Mouse (Mus musculus) cerebellum, postnatal 14 days (tissue): ENCODE results near the gene Mal.

Experiments used
- DNase-seq, 2 experiments: peaks; one replicate each; pipeline ENCODE4 v3.0.0; 2021; ENCODE audit warnings: mixed read lengths in 2 of 2

The Mal gene

DNA sequence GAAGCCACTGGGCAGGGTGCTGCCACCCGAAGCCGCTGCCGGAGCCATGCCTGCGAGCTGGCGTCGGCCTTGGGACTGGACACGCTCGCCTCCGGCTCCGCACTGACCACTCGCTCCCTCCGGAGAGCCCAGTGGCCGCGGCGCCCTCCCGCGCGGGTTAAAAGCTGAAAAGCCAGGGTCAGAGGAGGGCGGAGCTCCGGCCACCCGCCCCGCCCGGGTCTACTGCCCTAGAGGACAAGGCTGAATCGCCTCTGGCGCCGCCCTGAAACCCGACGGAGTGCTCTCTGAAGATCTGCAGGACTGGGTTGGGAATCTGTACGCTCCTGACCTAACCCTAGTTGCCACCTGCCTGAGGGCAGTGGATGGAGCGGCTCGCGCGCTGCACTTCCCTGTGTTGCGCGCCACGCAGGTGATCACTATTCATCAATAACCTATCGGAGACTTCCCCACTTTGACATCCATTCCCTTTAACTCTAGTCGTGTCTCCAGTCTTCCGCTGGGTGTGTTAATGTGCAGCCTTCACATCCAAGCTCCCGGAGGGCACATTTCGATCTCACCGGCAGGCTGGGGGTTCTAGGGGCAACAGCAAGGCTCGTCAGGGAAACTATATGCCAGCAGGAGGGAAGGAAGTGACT lies at the start of gene Mal:
Mal (minus strand) TSS at position 610 of the 635 bp plus-strand sequence.
- peak; percentile 32 to 33 for DNase-seq

DNA sequence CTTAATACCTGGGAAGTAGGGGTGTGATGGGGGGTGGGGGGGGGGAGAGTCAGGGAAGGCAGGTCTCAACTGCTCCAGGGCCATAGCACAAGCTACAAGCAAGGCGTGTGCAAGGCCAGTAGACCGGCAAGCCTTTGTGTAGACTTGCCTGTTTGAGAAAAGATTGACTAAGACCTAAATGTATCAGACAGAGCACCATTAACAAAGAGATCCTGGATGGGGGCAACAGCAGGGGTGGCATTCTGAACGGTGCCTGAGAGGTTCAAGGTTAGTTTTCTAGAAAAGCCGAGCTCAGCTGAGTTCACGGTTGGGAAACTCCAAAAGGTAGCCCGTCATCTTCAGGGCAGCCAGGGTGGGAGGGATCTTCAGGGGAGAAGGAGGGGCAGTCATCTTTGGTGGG lies 48.8 kb upstream of the Mal start:
- DNase-seq, result no peak

DNA sequence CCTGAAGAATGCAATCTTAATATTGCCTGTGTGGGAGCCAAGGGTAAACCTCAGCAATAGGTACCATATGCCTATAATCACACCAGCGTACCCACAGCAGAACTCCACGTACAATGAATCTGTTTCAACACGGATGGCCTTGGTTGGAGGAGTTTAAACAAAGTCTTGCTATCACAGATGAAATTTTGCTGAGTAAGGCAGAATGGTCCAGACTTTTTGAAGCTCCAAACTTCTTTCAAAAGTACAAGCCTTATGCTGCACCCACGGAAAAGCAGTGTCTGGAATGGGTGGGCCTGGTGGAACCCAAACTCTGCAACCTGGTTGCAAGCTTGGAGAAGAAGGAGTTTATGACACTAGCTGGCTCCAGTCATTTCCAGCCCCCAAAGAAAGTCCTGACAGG lies 32.7 kb upstream of the Mal start:
- no peak for DNase-seq

DNA sequence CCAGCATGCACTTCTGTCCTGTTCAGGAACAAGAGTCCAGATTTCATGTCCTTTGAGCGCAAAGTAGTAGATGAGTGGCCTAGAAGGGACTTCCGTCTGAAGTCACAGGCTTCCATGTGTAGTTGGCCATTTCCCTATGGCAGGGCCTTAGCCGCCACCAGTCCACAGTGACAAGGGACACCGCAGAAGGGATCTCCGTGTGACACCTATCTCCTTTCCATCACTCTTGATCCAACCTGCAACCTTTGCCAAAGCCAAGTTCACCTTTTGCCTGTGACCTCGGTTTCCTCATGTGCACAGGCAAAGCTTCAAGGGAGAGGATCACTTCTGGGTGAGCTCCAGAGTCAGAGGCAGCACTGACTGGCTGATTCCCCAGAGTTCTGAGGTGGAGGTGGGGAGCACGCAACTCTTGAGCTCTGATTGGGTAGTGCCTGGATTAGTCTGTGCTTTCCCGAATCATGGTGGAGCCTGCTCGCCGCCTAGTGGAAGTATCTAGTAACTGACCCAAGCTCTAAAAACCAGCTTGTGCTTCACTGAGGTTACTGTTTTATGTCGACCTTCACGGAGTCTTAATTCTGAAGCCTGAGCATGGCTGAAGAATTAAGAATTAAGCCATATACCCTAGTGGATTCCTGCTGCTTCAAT lies 27.3 kb upstream of the Mal start:
- DNase-seq, result peak; percentile 79 to 84

DNA sequence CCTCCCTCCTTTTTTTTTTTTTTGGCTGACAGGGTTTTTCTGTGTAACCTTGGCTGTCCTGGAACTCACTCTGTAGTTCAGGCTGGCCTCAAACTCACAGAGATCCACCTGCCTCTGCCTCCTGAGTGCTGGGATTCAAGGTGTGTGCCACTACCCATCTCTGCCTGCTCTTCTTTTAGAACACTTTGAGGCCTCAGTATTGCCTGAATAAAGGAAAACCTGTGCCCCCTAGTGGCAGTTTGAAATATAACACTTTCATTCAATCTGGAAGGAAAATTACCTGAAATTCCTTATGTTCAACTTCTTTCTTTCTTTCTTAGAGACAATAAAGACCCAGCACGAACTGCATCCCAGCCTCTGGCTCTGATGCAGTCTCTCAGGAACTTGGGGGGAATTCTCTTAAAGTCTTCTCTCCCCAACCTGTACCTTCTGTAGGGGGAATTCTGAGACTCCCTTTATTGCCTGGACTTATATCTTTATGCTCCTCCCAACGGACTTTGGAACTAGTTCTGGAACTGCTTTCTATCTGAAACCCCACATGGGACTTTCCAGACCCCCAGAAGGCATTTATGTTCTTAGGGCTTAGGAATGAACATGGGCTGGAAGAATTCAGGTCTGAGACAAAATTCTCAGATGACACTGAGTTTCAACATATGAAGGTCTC lies 11.5 kb upstream of the Mal start:
- peak; percentile 65 for DNase-seq

DNA sequence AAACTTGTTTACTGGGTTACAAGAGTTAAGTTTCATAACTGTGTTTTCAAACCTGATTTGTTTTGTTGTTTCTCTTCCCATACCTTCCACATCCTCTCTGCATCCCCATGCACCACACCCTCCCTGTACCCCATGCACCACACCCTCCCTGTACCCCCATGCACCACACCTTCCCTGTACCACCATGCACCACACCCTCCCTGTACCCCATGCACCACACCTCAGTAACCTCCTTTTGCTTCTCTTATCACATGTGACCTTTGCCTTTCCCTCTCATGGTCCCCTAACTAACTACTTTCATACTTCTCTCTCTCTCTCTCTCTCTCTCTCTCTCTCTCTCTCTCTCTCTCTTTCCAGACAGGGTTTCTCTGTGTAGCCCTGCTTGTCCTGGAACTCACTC lies 10.5 kb upstream of the Mal start:
- no peak for DNase-seq

DNA sequence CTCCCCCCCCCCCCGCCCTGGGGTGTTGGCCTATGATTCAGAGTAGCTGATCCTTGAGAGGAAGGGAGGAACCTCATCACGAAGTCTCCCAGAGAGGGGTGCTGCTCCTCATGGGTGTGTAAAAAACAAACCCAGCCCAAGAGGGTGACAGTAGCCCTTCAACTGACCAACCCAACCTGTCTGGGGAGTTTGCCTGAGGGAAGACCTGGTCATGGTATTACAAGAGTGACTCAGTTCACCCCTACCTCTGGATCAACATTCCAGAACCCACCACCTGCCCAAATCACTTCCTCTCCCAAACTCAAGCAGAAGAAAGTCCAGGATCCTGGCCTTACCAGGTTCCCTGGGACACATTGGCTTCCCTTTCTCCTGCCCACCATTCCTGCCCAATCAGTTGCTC lies 6.2 kb upstream of the Mal start:
- no peak for DNase-seq

DNA sequence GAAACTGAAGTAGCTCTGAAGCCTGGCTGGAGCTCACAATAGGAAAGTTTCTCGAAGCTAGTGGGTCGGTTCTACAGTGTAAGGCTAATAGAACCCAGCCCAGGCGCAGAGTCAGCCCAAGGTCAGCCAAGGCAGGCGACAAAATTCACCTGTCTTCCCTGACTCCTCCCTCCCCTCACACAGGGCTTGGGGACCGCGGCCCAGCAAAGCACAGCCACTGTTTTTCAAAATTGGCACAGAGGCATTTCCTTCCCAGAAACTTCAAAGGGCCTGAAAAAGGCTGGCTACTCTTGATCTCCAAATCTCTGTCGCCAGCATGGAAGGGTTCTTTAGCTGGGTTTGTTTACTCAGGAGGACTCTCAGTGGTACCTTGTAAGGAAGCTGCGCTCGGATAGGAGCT lies 1.1 kb downstream of the Mal start:
- no peak for DNase-seq

DNA sequence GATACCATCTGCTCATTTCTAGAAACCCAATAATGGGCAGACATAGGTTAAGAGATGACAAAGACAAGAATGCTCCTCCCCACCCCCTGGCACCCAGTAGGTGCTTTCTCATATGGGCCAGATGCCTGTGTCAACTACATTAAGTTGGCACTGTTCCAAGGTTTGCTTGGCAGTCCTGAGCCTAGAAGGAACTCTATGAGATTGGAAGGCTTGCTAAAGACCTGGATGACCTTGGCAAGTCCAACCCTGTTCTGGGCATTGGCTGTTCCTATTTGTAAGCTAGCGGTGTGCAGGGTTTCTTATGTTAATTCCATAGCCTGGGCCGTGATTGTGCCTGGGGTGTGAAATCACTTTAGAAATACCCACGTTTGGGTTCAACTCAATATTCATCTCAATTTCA lies 1.7 kb downstream of the Mal start:
- no peak for DNase-seq

DNA sequence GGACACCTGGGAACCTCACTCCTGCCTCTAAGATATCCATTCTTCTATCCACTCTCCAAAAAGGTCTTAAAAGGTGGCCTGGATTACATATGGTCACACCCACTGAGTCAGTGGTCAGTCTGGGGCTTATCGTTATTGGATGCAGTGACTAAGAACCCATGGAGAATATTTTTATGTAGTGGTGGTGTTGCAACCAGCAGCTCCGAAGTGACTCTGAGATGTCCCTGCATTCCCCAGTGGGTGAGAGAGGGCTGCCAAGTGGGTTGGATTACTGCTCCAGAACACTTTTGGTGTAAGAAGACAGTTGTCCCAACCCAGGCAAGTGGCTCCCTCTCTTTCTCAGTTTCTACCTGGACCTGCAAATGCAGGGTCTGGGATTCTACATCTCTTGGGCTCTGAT lies 3.7 kb downstream of the Mal start:
- DNase-seq, result no peak

DNA sequence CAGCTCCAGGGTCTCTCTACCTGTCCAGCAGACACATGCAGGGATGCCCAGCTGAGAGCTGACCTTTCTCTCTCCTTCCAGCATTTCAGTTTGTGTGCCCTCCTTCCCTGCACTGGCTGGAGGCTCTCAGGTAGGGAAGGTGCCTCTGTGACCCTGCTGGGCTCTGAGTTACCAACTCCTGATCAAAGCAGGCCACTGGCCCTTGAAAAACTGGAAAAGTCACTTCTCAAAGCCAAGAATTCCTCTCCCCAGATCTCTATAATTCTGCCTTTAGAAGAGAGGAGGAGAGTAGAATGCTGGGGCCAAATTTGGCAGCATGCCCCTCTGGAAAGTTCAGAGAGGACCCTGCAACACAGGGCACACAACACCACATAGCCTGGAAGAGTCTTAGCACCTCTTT lies 4.2 kb downstream of the Mal start:
- DNase-seq, result no peak

DNA sequence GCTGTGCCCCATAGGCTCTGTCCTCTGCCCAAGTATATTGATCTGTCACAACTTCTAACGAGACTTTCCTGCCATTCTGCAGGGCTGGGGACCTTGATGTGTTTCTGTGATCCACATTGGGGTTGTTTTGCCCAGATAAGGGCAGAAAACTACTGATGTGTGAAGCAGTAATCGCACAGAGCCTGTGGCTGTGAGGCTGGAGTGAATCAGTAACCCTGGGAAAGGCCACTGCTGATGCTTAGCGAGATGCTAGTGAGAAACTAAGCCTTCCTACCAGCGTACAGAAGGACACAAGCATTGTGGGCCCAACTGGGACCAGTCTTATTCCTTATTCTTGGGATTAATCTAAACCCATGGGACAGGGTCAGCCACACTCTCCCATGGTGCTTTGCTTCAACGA lies 4.9 kb downstream of the Mal start:
- no peak for DNase-seq

DNA sequence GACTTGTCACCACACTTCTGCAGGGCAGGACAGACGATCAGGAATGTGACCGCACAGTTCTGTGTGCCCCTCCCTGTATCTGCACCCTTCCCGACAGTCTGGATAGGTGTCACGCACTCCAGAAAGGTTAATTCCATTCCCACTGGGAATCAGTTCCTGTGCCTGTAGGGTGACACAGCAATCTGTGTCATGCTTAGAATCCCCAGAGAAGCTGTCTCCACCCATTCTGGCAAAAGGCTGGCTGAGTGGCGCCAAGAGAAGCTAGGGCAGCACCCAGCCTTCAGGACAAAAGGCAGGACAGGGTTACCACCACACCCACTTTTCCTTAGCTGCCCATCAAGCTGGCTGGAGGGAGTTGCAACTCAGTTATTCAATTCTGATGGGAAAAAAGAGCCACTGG lies 6.6 kb downstream of the Mal start:
- no peak for DNase-seq

DNA sequence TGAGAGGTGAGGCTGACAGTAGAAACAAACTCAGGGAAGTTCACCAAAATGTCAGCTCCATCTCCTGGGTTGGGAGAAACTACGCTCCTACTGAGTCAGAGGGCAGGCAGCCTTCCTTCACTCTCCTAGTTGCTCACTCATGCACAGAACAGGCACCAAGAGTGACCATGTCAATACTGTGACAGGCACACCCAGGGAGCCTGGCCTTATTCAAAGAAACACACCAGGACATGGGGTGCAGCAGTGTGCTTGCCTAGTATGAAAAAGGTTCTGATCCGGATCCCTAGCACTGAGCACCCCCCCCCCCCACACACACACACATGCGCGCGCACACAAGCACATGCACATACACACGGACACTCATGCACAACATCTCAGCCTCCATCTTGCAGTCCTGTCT lies 8.3 kb downstream of the Mal start:
- DNase-seq, result no peak

DNA sequence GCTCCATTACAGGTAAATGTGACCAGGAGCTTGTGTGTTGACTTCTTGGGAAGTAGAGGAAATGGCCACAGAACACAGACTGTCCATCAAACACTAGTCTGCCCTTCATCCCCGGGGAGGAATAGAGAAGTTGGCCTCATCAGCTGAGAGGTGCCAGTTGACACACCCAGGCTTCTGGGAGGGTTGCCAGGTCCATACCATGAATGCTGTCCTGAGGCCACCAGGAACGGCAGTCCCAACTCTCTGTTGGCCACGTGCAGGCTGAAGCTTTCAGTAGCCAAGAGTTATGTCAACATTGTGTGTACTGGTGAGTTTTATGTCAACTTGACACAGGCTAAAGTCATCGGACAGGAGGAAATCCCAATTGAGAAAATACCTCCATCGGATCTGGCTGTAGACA lies 9.6 kb downstream of the Mal start:
- peak in 1 of 2 experiments; percentile 12 for DNase-seq

DNA sequence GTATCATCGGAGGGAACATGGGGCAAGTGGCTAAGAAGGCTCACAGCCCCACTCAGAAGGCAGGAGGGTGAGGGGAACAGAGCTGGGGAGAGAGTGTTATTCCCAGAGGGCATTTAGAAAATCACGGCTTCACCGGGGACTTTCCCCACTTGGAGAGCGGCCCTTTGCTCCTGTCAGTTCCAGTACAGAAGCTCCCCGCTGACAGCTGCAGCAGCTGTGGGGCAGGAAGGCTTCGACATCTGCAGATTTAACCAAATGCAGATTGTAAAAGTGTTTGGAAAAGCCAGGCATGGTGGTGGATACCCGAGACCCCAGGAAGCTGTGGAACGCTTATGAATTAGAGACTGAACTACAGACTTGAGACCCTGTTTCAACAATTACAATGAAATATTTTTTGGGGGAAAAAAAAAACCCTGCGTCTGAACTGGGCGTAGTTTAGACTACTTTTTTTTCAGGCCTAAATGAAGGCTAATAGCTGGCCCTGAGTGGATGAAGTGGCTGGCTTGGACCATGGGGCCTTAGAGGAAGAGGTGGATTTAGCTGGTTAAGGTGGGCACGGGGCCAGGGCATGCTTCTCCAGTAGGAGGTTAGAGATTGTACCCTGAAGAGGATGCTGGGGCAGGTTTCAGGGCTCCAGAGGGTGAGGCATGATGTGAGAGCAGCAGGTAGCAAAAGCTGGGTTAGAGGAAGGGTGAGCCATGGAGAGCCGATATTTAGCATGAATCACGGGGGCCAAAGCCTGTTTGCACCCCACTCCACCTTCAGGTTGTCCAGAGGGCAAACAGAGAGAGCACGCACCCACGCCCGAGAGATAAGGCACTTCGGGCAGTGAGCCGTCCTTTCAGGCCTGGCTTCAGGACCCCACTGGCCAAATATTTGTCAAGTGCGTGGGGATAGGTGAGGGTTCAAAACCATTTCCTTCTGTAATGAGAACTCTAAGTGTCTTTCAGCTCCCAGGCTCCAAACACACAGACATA lies 12.5 kb downstream of the Mal start:
- peak in 1 of 2 experiments; percentile 18 for DNase-seq

DNA sequence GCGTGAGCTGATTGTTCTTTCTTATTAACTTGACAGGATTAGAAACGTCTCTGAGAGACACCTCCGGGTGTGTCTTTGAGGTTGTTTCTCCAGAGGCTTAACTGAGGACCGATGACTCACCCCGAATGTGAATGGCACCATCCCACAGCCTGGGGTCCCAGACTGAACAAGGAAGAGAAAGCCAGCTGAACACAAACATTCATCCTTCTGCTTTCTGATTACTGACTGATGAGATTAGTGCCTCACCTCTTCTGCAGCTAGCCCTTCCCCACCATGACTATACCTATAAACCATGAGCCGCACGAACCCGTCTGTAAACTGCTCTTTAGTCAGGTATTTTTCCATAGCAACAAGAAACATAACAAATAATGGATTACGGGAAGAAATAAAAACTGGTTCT lies 17.5 kb downstream of the Mal start:
- DNase-seq, result no peak

DNA sequence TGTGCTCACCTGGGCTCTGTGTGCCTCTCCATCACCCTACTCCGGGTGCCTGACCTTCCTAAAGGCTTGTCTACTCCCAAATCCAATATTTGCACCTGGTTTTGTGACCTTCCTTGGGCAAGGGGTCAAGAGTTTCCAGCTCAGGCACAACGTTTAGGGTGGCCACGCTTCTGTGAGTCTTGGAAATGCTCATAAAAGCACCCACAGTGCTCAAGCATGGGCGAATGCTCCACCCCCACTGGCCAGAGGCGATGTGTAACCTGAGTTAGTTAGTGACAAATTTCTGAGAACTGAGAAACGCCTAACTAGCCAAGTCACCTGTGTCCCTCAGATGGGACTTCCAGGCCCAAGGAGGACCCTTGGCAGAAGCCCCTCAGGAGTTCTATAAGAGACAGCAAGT lies 20.9 kb downstream of the Mal start:
- DNase-seq, result no peak

DNA sequence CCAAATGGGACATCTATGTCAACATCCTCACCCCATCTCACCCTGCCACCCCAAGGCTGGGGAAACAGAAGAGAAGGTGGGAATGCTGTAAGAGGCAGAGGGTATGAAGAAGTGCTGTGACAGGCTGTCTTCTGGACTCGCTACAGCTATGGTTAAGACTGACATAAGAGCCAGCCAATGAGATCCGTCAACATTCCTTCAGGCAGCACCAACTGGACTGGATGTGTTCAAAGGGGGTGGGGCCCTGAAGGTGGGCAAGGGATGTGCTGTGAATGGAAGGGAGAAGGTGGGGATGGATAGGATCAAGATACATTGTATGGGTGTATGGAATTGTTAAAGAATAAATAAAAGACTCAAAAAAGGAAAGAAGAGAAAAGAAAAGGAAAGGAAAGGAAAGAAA lies 23.9 kb downstream of the Mal start:
- no peak for DNase-seq

DNA sequence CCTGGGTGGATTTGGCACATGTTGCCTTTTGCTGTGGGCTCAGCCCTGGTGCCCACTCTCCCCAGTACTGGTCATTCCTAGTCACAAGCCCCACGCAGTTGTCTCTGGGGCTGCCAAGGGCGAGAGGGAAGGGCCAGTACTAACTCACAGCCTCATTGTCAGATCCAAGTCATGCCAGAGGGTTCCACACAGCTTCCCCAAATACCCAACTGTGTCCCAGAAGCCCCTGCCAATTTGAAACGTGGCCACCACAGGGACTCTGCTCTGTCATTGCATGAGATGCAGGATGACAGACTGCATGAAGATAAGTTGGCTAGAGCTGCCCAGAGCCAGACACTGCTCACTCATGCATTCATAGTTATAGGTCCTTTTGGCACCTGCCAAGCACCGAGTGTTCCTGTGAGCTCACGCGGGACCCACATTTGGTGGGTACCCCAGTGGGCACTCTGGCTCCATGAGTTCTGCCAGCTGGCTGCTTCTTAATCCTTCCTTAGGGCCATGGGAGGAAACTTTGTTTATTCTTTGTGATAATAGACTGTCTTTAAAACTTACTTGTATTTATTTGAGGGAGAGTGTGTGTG lies 28.4 kb downstream of the Mal start:
- DNase-seq, result peak; percentile 90 to 93

DNA sequence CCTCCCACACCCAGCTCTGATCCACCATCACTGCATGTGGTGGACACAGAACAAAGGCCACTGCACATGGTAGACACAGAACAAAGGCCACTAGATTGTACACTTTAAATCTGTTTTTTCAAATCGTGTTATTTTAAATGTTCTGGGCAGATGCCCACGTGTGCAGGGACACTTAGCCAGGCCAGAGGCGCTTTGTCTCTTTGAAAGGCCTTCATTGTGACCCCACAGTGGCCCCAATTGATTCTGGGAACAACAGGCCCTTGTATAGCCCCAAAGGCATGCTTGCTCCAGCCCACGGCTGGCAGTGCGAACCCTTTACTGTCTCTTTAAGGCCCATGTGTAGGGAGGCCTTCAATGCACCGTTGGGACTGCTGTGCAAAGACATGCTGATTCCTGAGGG lies 29.1 kb downstream of the Mal start:
- DNase-seq, result peak; percentile 12 to 18

DNA sequence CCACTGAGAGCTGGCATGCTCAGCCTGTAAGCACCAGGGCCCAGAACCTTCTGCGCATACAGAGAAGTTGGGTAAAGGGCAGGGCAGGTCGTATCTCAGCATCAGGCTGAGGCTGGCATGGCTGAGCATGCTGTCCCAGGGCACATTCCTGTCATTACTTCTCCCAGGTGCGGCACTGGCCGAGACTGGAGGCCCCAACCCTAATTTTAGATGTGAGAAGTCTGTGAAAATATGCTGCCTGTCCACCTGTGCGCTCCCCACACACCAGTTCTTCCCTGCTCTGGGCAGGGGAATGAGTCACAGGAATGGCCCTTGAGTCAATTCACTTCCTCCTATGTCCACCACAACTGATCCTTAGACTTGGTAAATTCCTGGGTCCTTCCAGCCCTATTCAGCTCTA lies 30.8 kb downstream of the Mal start:
- DNase-seq, result no peak

DNA sequence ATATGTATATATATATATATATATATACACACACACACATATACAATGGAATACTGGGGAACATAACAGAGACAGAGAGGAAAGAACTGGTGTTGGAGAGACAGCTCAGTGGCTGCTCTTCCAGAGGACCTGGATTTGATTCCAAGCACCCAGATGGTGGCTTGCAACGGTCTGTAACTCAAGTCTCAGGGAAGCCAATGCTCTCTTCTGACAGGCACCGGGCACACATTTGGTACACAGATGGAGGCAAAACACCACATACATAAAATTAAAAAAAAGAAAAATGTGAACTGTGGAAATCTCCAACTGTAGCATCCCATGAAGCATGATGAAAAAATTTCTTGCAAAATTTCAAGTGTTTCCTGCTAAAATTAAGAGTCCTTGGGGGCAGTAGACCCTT lies 31.7 kb downstream of the Mal start:
- no peak for DNase-seq
